Mouse (Mus musculus) liver, embryonic 14.5 days (tissue): ENCODE results near the gene Plk3.

Experiments used
- CTCF ChIP-seq: IDR thresholded peaks from 2 replicates; pipeline ENCODE4 v1.5.1; 2016; ENCODE audit warnings: antibody characterized with exemption, low read depth, control low read depth
- EP300 ChIP-seq: IDR thresholded peaks from 2 replicates; pipeline ENCODE4 v1.6.1; 2016; ENCODE audit warnings: antibody characterized with exemption, low read depth

- TF ChIP-seq CTCF (no peak), EP300 (no peak)
Measured at GRCm38 (mm10) chr4:117132794-117133143, 994 bp downstream of the Plk3 start.
